Mouse (Mus musculus) ES-Bruce4 (cell line): ENCODE results near the gene Ess2. TPM values are rescaled to one million over a fixed set of nuclear protein-coding genes. Genes with fewer than 3 reads are reported as not detected.

Experiments
- H3K27ac ChIP-seq: 2 replicates; pipeline ENCODE4 v1.5.1; 2012; ENCODE audit warnings: low read length, inconsistent platforms; ENCODE audit not compliant: insufficient read depth
- H3K27me3 ChIP-seq: 2 replicates; pipeline ENCODE4 v1.6.1; 2012; ENCODE audit warnings: mild to moderate bottlenecking, low read length, inconsistent platforms; ENCODE audit not compliant: control insufficient read depth, poor library complexity, insufficient read depth, severe bottlenecking
- H3K36me3 ChIP-seq: 2 replicates; pipeline ENCODE4 v1.6.1; 2012; ENCODE audit warnings: inconsistent platforms, mild to moderate bottlenecking, low read length, moderate library complexity; ENCODE audit not compliant: control insufficient read depth, poor library complexity, insufficient read depth, severe bottlenecking
- H3K4me1 ChIP-seq: one replicate; pipeline ENCODE4 v1.8.1; 2011; ENCODE audit warnings: low read length; ENCODE audit not compliant: control insufficient read depth, insufficient read depth
- H3K4me3 ChIP-seq: 2 replicates; pipeline ENCODE4 v1.5.1; 2011; ENCODE audit warnings: low read depth, mild to moderate bottlenecking, low read length
- H3K9ac ChIP-seq: 2 replicates; pipeline ENCODE4 v1.6.1; 2012; ENCODE audit warnings: low read depth, mild to moderate bottlenecking, inconsistent platforms; ENCODE audit not compliant: poor library complexity, severe bottlenecking
- H3K9me3 ChIP-seq: replicated peaks from 2 replicates; pipeline ENCODE4 v1.6.1; 2012; ENCODE audit warnings: mild to moderate bottlenecking, low read length, inconsistent platforms; ENCODE audit not compliant: control insufficient read depth, poor library complexity, insufficient read depth, severe bottlenecking
- CTCF ChIP-seq: IDR thresholded peaks from one replicate; pipeline ENCODE4 v1.8.1; 2011; ENCODE audit warnings: low read depth, low read length
- EP300 ChIP-seq: IDR thresholded peaks from 2 replicates; pipeline ENCODE4 v1.6.1; 2011; ENCODE audit warnings: low read depth, low read length; ENCODE audit not compliant: insufficient read depth
- POLR2A ChIP-seq: IDR thresholded peaks from one replicate; pipeline ENCODE4 v1.8.1; 2011; ENCODE audit warnings: low read length; ENCODE audit not compliant: insufficient read depth
- polyA plus RNA-seq: library from polyadenylated mRNA; stranded (reverse); fragments of >200 nt; gene quantifications from 2 replicates; pipeline ENCODE4 v1.2.4, GENCODE M21; 2011; ENCODE audit warnings: low read depth; ENCODE audit not compliant: missing spikeins, insufficient read depth, insufficient read length

The Ess2 gene
- polyA plus RNA-seq, 1 experiment = 22.2 TPM

- Histone ChIP-seq H3K4me1 (no peaks in the 10 kb centered on the region), H3K27ac (no peak overlapping the region), H3K4me3 (no peak overlapping the region), H3K36me3 (peaks cover 24% of the 10 kb centered on the region), H3K9ac (no peak overlapping the region), H3K9me3 (no peaks in the 10 kb centered on the region), H3K27me3 (no peaks in the 10 kb centered on the region)
- no peak for TF ChIP-seq CTCF
These were observed 54.0 kb downstream of the Ess2 start for GRCm38 (mm10) chr16:17857157-17857556.

- no peaks in the 10 kb centered on the region for H3K4me1 ChIP-seq
- H3K4me3 ChIP-seq = no peak overlapping the region
- no peaks in the 10 kb centered on the region for H3K9me3 ChIP-seq
- TF ChIP-seq POLR2A (no peak), EP300 (no peak)
- H3K27ac ChIP-seq = no peak overlapping the region
- H3K36me3 ChIP-seq = peaks cover 30% of the 10 kb centered on the region
- no peak overlapping the region for H3K9ac ChIP-seq
- H3K27me3 ChIP-seq = no peaks in the 10 kb centered on the region
These were observed 57.9 kb downstream of the Ess2 start for GRCm38 (mm10) chr16:17853263-17853662.

- Histone ChIP-seq H3K27ac (no peak overlapping the region), H3K36me3 (peaks cover 20% of the 10 kb centered on the region), H3K4me3 (no peak overlapping the region), H3K4me1 (no peaks in the 10 kb centered on the region), H3K9me3 (no peaks in the 10 kb centered on the region), H3K9ac (no peak overlapping the region), H3K27me3 (no peaks in the 10 kb centered on the region)
- TF ChIP-seq CTCF (no peak), EP300 (no peak), POLR2A (no peak)
These were observed 59.3 kb downstream of the Ess2 start for GRCm38 (mm10) chr16:17851860-17852259.

- TF ChIP-seq CTCF (no peak), EP300 (no peak), POLR2A (no peak)
- Histone ChIP-seq H3K27ac (no peak overlapping the region), H3K4me1 (no peaks in the 10 kb centered on the region), H3K9me3 (no peaks in the 10 kb centered on the region), H3K9ac (no peak overlapping the region), H3K36me3 (peaks cover 14% of the 10 kb centered on the region; the same call in 1 of the 2 replicates), H3K4me3 (no peak overlapping the region), H3K27me3 (no peaks in the 10 kb centered on the region)
These were observed 59.8 kb downstream of the Ess2 start for GRCm38 (mm10) chr16:17851331-17851730.

Other genes with a start within 250 kb of the Ess2 start
- 51.5 and 54.7 TPM in 2 replicates for gene Med15, start 178.5 kb downstream of the Ess2 start, polyA plus RNA-seq
- 40.2 and 44.0 TPM in 2 replicates for gene Klhl22, start 151.7 kb downstream of the Ess2 start, polyA plus RNA-seq
- gene Scarf2, start 114.1 kb downstream of the Ess2 start, polyA plus RNA-seq = 5.8 and 6.5 TPM in 2 replicates
- not detected in 2 replicates for gene B830017H08Rik, start 78.2 kb downstream of the Ess2 start, polyA plus RNA-seq
- not detected in 2 replicates for gene Car15, start 73.0 kb downstream of the Ess2 start, polyA plus RNA-seq
- gene Gm20518, start 19.7 kb downstream of the Ess2 start, polyA plus RNA-seq = 0.26 TPM in 1 of 2 replicates, not detected in the other
- gene Tssk1, start 17.1 kb downstream of the Ess2 start, polyA plus RNA-seq = not detected in 2 replicates
- 36.4 and 40.6 TPM in 2 replicates for gene Dgcr2, start 12.8 kb downstream of the Ess2 start, polyA plus RNA-seq
- not detected in 2 replicates for gene Tssk2, start 12.7 kb downstream of the Ess2 start, polyA plus RNA-seq
- 0.52 TPM in 1 of 2 replicates, not detected in the other for gene Gsc2, start 3.7 kb upstream of the Ess2 start, polyA plus RNA-seq
- 99.4 and 101 TPM in 2 replicates for gene Slc25a1, start 16.9 kb upstream of the Ess2 start, polyA plus RNA-seq
- not detected in 2 replicates for gene Vpreb2, start 69.1 kb upstream of the Ess2 start, polyA plus RNA-seq
- 30.2 and 31.0 TPM in 2 replicates for gene Dgcr6, start 141.5 kb upstream of the Ess2 start, polyA plus RNA-seq
- 8.7 and 9.2 TPM in 2 replicates for gene Prodh, start 178.9 kb upstream of the Ess2 start, polyA plus RNA-seq
- gene Rtn4r, start 216.3 kb upstream of the Ess2 start, polyA plus RNA-seq = 2.2 TPM in 2 replicates